Mouse (Mus musculus) right cerebral cortex, postnatal 25 days (tissue): ENCODE data around the gene Dupd1.
"Not testable (repeated sequence)": the region's sequence is repeated elsewhere in the genome, so short reads cannot be mapped to it uniquely, and the experiment has no call there.

ENCODE experiments used
- DNase-seq: peaks from one replicate; pipeline ENCODE4 v3.0.0; 2022

Gene Dupd1

GRCm38 (mm10) chr14:21670422-21671006 lies 43.9 kb downstream of the Dupd1 start:
- not testable (repeated sequence) for DNase-seq

DNA sequence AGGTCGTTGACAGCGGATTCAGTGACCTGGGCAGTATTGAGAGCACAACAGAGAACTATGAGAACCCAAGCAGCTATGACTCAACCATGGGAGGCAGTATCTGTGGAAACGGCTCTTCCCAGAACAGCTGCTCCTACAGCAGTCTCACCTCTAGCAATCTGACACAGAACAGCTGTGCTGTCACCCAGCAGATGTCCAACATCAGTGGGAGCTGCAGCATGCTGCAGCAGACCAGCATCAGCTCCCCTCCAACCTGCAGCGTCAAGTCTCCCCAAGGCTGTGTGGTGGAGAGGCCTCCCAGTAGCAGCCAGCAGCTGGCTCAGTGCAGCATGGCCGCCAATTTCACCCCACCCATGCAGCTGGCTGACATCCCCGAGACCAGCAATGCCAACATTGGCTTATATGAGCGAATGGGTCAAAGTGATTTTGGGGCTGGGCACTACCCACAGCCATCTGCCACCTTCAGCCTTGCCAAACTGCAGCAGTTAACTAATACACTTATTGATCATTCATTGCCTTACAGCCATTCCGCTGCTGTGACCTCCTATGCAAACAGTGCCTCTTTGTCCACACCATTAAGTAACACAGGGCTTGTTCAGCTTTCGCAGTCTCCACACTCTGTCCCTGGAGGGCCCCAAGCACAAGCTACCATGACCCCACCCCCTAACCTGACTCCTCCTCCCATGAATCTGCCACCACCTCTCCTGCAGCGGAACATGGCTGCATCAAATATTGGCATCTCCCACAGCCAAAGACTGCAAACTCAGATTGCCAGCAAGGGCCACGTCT lies 44.5 kb downstream of the Dupd1 start:
- DNase-seq: no peak

DNA sequence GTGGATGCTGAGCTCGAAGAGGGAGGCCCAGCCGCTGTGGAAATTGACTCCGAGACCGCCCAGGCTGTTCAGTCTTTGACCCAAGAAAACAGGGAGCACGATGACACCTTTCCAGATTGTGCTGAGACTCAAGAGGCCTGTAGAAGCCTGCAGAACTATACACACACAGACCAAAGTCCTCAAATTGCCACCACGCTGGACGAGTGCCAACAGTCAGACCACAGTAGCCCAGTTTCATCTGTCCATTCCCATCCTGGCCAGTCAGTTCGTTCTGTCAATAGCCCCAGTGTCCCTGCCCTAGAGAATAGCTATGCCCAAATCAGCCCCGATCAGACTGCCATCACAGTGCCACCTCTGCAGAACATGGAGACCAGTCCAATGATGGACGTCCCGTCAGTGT lies 45.2 kb downstream of the Dupd1 start:
- DNase-seq: no peak

- no peak for DNase-seq
These were observed 51.8 kb downstream of the Dupd1 start for GRCm38 (mm10) chr14:21662465-21663142.

DNA sequence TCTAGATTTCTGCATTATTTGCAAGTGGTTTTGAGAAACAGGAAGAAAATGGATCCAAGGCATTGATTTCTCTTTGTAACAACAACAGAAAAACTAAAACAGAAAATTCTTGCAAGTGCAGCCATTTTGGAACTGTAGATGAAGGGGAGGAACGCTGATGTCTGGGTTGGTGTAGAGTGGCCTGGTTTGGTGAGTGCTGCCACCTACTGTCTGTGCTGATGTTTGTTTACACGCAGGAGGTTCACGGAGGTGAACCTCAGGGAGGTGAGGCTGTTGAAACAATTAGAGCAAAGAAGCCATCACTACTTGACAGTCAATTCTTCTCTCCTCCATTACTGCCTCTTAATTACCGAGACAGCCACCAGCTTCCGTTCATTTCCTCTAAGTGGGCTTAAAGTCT lies 54.7 kb downstream of the Dupd1 start:
- no peak for DNase-seq

DNA sequence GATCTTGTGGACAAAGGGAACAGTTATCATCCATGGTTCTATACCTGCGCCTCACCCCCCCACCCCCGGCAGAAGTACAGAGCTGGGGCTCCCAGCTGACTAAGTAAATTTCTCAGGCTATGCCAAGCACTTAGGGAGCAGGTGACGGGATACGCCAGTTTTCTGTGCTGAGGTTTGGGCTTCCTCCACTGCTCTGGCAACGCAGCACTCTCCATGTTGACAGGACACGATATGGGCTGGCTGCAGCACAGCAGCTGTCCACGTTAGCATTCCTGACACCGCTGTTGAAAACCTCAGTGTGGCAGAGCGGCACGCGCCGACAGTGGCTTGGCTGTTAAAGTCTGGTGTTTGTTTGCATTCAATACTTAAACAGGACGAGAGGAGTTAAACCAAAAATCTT lies 55.2 kb downstream of the Dupd1 start:
- no peak for DNase-seq

DNA sequence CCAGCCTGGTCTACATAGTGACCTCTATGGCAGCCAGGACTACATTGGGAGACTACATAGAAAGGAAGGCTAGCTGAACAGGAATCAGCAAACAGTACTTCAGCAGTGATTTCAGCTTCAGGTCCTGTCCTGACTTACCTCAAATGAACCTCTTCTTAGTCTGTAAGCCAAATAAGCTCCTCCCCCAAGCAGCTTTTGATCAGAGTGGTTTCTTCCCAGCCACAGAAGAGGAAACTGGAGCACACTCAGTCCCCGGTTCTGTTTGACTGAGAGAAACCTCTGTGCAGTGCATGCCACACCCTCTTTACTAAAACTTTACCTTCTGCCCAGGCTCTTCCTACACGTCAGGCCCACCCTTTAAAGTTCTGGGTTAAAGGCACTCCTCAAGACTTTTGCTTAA lies 60.6 kb downstream of the Dupd1 start:
- DNase-seq: no peak

DNA sequence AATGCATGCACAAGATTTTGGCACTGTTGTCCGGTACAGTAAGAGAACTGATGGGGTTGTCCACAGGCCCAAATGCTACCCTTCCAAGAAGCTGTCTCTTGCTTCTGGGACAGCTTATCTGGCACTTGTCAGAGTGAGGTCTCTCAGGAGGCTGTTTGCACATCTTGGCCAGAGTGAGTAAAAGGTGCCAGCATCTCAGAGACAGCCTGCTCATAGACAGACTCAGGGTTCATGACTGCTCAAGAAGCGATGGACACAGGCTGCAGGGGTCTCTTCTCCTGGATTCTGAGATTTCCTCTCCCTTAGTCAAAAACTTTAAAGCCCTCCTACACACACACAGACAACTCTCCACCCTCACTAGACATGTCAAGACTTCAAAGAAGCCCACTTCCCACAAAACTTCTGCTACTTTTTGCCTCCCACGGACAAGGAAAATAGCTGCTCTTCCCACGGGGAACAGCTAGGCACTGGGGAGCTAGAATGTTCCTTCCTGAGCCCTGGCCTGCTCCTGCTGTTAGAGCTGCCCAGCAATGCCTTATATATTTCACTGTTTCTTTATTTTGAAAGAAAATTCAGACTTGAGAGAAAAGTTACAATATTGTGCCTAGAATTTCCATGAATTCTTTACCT lies 73.5 kb downstream of the Dupd1 start:
- no peak for DNase-seq

GRCm38 (mm10) chr14:21636548-21636947 lies 77.8 kb downstream of the Dupd1 start:
- DNase-seq: no peak

- no peak for DNase-seq
These were observed 82.6 kb downstream of the Dupd1 start for GRCm38 (mm10) chr14:21631665-21632200.
